In the genomic region with DNA sequence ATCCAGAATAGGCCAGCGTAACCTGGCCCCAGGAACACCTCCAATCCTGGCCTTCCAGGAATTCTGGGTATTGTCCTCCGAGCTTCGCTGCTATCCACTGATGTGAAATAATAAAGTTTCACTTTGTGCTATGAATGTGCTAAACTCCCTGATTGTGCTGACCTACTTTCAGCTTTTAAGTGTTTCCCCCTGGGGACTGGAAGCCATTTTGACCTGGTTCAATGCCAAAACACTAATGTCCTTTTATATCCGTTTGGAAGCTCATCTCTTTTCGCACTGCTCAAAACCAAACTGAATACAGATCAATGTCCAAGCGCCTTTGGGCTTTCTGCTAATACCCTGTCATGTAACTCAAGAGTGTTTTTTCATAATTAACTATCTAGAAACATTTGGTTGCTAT, we compare ENCODE assay signal across 22 mouse cellular contexts. TPM values are rescaled to one million over a fixed set of nuclear protein-coding genes. Genes with fewer than 3 reads are reported as not detected.
DNase-seq lines count a peak whose midpoint lies in the region; ATAC-seq and TF ChIP-seq lines count a peak whose summit lies in the region.
"Had no signal": no experiment of that assay in that cellular context is flagged by ENCODE, and none has a peak within 500 bp of the region (broad histone marks: within the 10 kb centered on the region; RNA-seq: fewer than 3 reads in every experiment).

No protein-coding gene starts in this region.

- peak in 1 of 2 experiments; percentile 14 for DNase-seq in heart, adult 2 months
- DNase-seq in kidney, adult 9 months = peak; percentile 46
- DNase-seq in kidney, postnatal 4 days = no peak
- no peak for DNase-seq in neural tube, embryonic 10.5 days (ENCODE audit: extremely low spot score, low spot score)
- DNase-seq: adrenal gland, postnatal 14 days; cerebellum, adult 2 months; heart, postnatal 36 days; right cerebral cortex, postnatal 4 days; thymus, postnatal 25 days had no signal

- no peaks in the 10 kb centered on the region for H3K9me3 ChIP-seq in heart, embryonic 12.5 days (replicated peaks)
- H3K9me3 ChIP-seq in neural tube, embryonic 13.5 days = no peaks in the 10 kb centered on the region
- H3K9me3 ChIP-seq: embryonic facial prominence, embryonic 10.5 days; liver, embryonic 15.5 days; neural tube, embryonic 12.5 days had no signal

- ATAC-seq in heart, embryonic 12.5 days (ENCODE audit: insufficient number of reproducible peaks, low FRiP score) = no peak
- no peak for ATAC-seq in neural tube, embryonic 13.5 days (ENCODE audit: low read depth)
- ATAC-seq in erythroblast, adult 5-6 weeks (replicated peaks; ENCODE audit: low FRiP score, poor library complexity, severe bottlenecking) = no peak
- ATAC-seq: activated CD4-positive, CD25-positive, alpha-beta regulatory T cell, adult 4 months; forebrain, embryonic 14.5 days; inflammation-experienced regulatory T-cells, adult 6 months; Patski had no signal

- H3K9ac ChIP-seq in heart, adult 2 months (ENCODE audit: low read depth, low read length) = no peak overlapping the region
- H3K9ac ChIP-seq in heart, embryonic 12.5 days = no peak overlapping the region
- H3K9ac ChIP-seq in neural tube, embryonic 13.5 days = no peak overlapping the region
- H3K9ac ChIP-seq: liver, embryonic 15.5 days; neural tube, embryonic 12.5 days had no signal

- H3K4me3 ChIP-seq in heart, adult 2 months = no peak overlapping the region
- H3K4me3 ChIP-seq in heart, embryonic 12.5 days = no peak overlapping the region
- H3K4me3 ChIP-seq in neural tube, embryonic 13.5 days = no peak overlapping the region
- H3K4me3 ChIP-seq: embryonic facial prominence, embryonic 10.5 days; erythroblast, embryonic 14.5 days; liver, embryonic 15.5 days; neural tube, embryonic 12.5 days had no signal

- intact Hi-C loops in heart, adult 2 months (cut with DNase I) = no loop called here

- H3K27ac ChIP-seq in heart, adult 2 months = peak overlapping the region; percentile 0
- H3K27ac ChIP-seq in heart, embryonic 12.5 days (ENCODE audit: poor library complexity, severe bottlenecking) = no peak overlapping the region
- peak overlapping the region; percentile 15; the same call in 1 of the 2 replicates for H3K27ac ChIP-seq in neural tube, embryonic 13.5 days (replicated peaks)
- H3K27ac ChIP-seq: embryonic facial prominence, embryonic 10.5 days; liver, embryonic 15.5 days; macrophage; neural tube, embryonic 12.5 days had no signal

- no peak overlapping the region for H3K4me2 ChIP-seq in heart, embryonic 12.5 days
- no peak overlapping the region for H3K4me2 ChIP-seq in neural tube, embryonic 13.5 days
- H3K4me2 ChIP-seq: liver, embryonic 15.5 days; neural tube, embryonic 12.5 days had no signal

- 72% methylated on average over 6 of the region's 6 CpGs for WGBS in heart, adult 2 months
- WGBS in heart, embryonic 12.5 days = 91% methylated on average over 6 of the region's 6 CpGs
- WGBS in neural tube, embryonic 13.5 days = 68% methylated on average over 6 of the region's 6 CpGs

- no peaks in the 10 kb centered on the region for H3K27me3 ChIP-seq in heart, adult 2 months (ENCODE audit: control insufficient read depth, insufficient read depth, low read length)
- no peaks in the 10 kb centered on the region for H3K27me3 ChIP-seq in heart, embryonic 12.5 days (replicated peaks)
- H3K27me3 ChIP-seq in neural tube, embryonic 13.5 days = no peaks in the 10 kb centered on the region
- H3K27me3 ChIP-seq: liver, embryonic 15.5 days; Patski had no signal

- H3K79me2 ChIP-seq in heart, adult 2 months (replicated peaks; ENCODE audit: control insufficient read depth, insufficient read depth, low read length) = no peaks in the 10 kb centered on the region

- TF ChIP-seq CTCF in heart, adult 2 months (IDR thresholded peaks at IDR 0.05) = no peak

- no peaks in the 10 kb centered on the region for H3K4me1 ChIP-seq in heart, adult 2 months (ENCODE audit: control insufficient read depth, insufficient read depth, low read length)
- H3K4me1 ChIP-seq in heart, embryonic 12.5 days (replicated peaks) = peaks cover 12% of the 10 kb centered on the region
- H3K4me1 ChIP-seq in neural tube, embryonic 13.5 days (replicated peaks) = peaks cover 63% of the 10 kb centered on the region

- H3K36me3 ChIP-seq in heart, adult 2 months (ENCODE audit: control insufficient read depth, insufficient read depth, low read length) = no peaks in the 10 kb centered on the region
- H3K36me3 ChIP-seq in heart, embryonic 12.5 days = peaks cover 3% of the 10 kb centered on the region
- H3K36me3 ChIP-seq in neural tube, embryonic 13.5 days = peaks cover 10% of the 10 kb centered on the region
- H3K36me3 ChIP-seq: embryonic facial prominence, embryonic 10.5 days; liver, embryonic 15.5 days had no signal

- TF ChIP-seq POLR2A in heart, adult 2 months (IDR thresholded peaks at IDR 0.05; ENCODE audit: insufficient read depth, low read depth, low read length) = no peak

- TF ChIP-seq EP300 in heart, adult 2 months (IDR thresholded peaks at IDR 0.05; ENCODE audit: insufficient read depth, low read depth, low read length) = no peak

RNA-seq across cellular contexts. Expression of a gene that starts 22.2 kb away (rescaled TPM):
- total RNA-seq in heart, adult 2 months (2021) = 1 to 10 TPM; 5.7 to 6.9 TPM
- 11.5 and 16.6 TPM in 2 replicates for polyA plus RNA-seq in heart, adult 2 months (2012; rRNA removed)
- 50.7 and 54.9 TPM in 2 replicates for polyA plus RNA-seq in heart, embryonic 12.5 days (2016; fragmentation: Nextera tagmentation; extraction: Ambion mirVana)
- polyA plus RNA-seq in neural tube, embryonic 13.5 days (2015; fragmentation: Nextera tagmentation; extraction: Ambion mirVana) = 120 and 128 TPM in 2 replicates
- total RNA-seq in erythroblast, adult 5-6 weeks (2015; ENCODE audit: low replicate concordance) = 2.5 TPM in 1 of 2 replicates, not detected in the other
- total RNA-seq in erythroblast, adult 5-6 weeks (2017; ENCODE audit: low replicate concordance) = 1.3 and 2.4 TPM in 2 replicates
- total RNA-seq: granulocyte monocyte progenitor cell, adult 5-6 weeks had no signal
- polyA plus RNA-seq: macrophage had no signal
